Mouse (Mus musculus): ENCODE results near the gene Lrriq3.

- TF ChIP-seq POLR2A (IDR thresholded peaks at IDR 0.05; ENCODE audit: insufficient read depth, low read depth, low read length) (no peak), CTCF (IDR thresholded peaks at IDR 0.05) (no peak)
These were observed 12.7 kb downstream of the Lrriq3 start for GRCm38 (mm10) chr3:155105957-155106356.

Data from heart, adult 2 months (tissue).